Comparison of ENCODE assay signal across 9 mouse cellular contexts in genomic region chr5:128267366-128267765, GRCm38 (mm10).
"Had no signal": no experiment of that assay in that cellular context is flagged by ENCODE, and none has a peak within 500 bp of the region (broad histone marks: within the 10 kb centered on the region; RNA-seq: fewer than 3 reads in every experiment).

No protein-coding gene starts in this region.

- DNase-seq: kidney, adult 8-10 months; kidney, postnatal 25 days; lung, embryonic 14.5 days; lung, postnatal 10 days; lung, postnatal 4 days; midbrain, embryonic 14.5 days; thymus, adult 18-20 months; thymus, postnatal 14 days had no signal

- ATAC-seq: intestine, postnatal 0 days had no signal
